Mouse (Mus musculus): ENCODE results near the gene Swap70.

DNA sequence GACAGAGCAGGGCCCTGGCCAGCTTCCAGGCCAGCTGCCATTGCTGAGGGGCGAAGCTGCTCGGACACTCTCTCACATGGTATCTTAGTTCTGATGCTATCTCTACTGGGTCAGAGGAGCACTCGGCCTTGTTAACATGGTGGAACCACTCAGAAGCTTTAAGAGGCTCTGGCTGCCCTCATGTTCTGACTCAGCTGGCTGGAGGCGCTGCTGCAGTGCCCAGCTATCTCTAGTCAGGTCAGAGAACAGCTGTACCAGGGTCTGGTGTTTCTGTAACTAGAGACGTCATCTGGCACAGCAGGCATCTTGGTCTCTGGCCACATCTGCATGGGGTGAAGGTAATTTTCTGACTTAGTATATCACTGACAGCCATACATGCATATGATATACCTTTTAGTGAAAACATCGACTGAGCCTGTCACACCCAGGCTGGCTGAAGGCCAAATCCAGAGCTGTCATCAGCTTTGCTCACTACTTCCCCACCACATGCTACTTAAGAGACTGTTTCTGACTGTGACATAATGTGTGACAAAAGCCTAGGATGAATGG is 97.5 kb downstream of the Swap70 start:
- TF ChIP-seq CTCF (IDR thresholded peaks at IDR 0.05; ENCODE audit: low read depth, low read length) (no peak), TAL1 (conservative IDR thresholded peaks at IDR 0.05; ENCODE audit: low read depth, low read length) (no peak), GATA2 (IDR thresholded peaks at IDR 0.05; ENCODE audit: borderline replicate concordance, low read depth, low read length) (no peak), GATA1 (IDR thresholded peaks at IDR 0.05; ENCODE audit: borderline replicate concordance, low read length) (no peak)

Measured in G1E (cell line).